Mouse (Mus musculus): ENCODE data around the gene Tbc1d2. TPM values are rescaled to one million over a fixed set of nuclear protein-coding genes. Genes with fewer than 3 reads are reported as not detected.
"Not testable (repeated sequence)": the region's sequence is repeated elsewhere in the genome, so short reads cannot be mapped to it uniquely, and the experiment has no call there.

Tbc1d2 gene
- polyA plus RNA-seq, 1 experiment from 2014 or later = 3.5 TPM

DNA sequence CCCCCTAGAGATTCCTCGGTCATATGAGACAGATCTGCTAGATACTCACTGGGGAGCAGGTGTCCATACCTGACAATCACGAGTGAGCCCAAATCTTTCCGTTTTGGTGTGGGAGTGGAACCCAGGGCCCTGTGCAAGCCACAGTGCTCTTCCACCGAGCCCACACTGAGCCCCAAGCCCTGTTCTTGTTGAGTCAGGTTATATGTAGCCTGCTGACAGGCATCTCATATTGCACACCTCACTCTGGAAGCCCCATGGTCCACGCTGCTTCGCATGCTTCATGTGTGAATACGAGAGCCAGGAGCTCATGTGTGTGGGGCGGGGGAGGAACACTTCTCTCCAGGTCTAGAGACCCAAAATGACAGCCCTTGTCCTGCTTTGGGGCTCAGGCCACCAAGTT is 60.9 kb downstream of the Tbc1d2 start:
- no peak overlapping the region for H3K4me3 ChIP-seq (ENCODE audit: low read depth, low read length)

GRCm38 (mm10) chr4:46586473-46586872 is 63.5 kb downstream of the Tbc1d2 start:
- Histone ChIP-seq H3K27me3 (ENCODE audit: insufficient read depth, low read length) (no peaks in the 10 kb centered on the region), H3K27ac (ENCODE audit: low read depth) (no peak overlapping the region), H3K4me3 (ENCODE audit: low read depth, low read length) (no peak overlapping the region), H3K9ac (no peak overlapping the region), H3K4me2 (no peak overlapping the region), H3K9me3 (ENCODE audit: low read depth, low read length) (no peaks in the 10 kb centered on the region), H3K36me3 (ENCODE audit: insufficient read depth) (no peaks in the 10 kb centered on the region), H3K4me1 (ENCODE audit: insufficient read depth) (no peaks in the 10 kb centered on the region)
- DNase-seq (no peak), ATAC-seq (ENCODE audit: insufficient read depth) (no peak)
- TF ChIP-seq CTCF (IDR thresholded peaks at IDR 0.05; ENCODE audit: low read depth) = no peak
- 77% methylated on average over 4 of the region's 4 CpGs for WGBS

More for the DNA sequence above, 60.9 kb downstream of the Tbc1d2 start:
- WGBS = 81% methylated on average over 8 of the region's 8 CpGs
- H3K9me3 ChIP-seq (ENCODE audit: low read depth, low read length) = no peaks in the 10 kb centered on the region
- no peak overlapping the region for H3K4me2 ChIP-seq
- H3K36me3 ChIP-seq (ENCODE audit: insufficient read depth) = no peaks in the 10 kb centered on the region
- no peak for DNase-seq
- H3K27me3 ChIP-seq (ENCODE audit: insufficient read depth, low read length) = no peaks in the 10 kb centered on the region
- H3K27ac ChIP-seq (ENCODE audit: low read depth) = no peak overlapping the region
- no peak for TF ChIP-seq CTCF (IDR thresholded peaks at IDR 0.05; ENCODE audit: low read depth)
- ATAC-seq (ENCODE audit: insufficient read depth) = no peak
- no peak overlapping the region for H3K9ac ChIP-seq
- no peaks in the 10 kb centered on the region for H3K4me1 ChIP-seq (ENCODE audit: insufficient read depth)

DNA sequence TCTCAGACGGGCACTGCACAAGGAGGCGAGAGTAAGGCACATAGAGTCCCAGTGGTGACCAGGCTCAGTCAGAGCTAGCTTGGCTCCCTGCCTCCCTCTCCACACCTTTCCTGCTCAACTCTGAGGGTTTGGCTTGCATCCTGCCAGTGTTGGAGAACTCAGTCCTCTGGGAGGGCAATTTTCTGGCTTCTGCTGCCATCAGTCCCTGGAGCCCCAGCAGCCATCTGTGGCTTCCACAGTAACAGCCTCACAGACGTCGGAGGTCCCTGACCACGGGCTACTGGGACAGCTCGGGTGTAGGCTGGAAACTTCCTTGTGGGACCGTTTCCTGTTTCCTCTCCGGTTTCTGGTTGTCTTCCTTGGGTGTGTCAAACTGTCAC is 64.2 kb downstream of the Tbc1d2 start:
- Histone ChIP-seq H3K27ac (ENCODE audit: low read depth) (no peak overlapping the region), H3K4me2 (no peak overlapping the region), H3K9me3 (ENCODE audit: low read depth, low read length) (no peaks in the 10 kb centered on the region), H3K36me3 (ENCODE audit: insufficient read depth) (no peaks in the 10 kb centered on the region), H3K4me1 (ENCODE audit: insufficient read depth) (no peaks in the 10 kb centered on the region), H3K4me3 (ENCODE audit: low read depth, low read length) (no peak overlapping the region), H3K9ac (no peak overlapping the region), H3K27me3 (ENCODE audit: insufficient read depth, low read length) (no peaks in the 10 kb centered on the region)
- no peak for ATAC-seq (ENCODE audit: insufficient read depth)
- no peak for TF ChIP-seq CTCF (IDR thresholded peaks at IDR 0.05; ENCODE audit: low read depth)
- no peak for DNase-seq
- 60% methylated on average over 8 of the region's 8 CpGs for WGBS

GRCm38 (mm10) chr4:46585041-46585810 is 64.8 kb downstream of the Tbc1d2 start:
- no peak overlapping the region for H3K4me2 ChIP-seq
- WGBS = 61% methylated on average over 13 of the region's 13 CpGs

DNA sequence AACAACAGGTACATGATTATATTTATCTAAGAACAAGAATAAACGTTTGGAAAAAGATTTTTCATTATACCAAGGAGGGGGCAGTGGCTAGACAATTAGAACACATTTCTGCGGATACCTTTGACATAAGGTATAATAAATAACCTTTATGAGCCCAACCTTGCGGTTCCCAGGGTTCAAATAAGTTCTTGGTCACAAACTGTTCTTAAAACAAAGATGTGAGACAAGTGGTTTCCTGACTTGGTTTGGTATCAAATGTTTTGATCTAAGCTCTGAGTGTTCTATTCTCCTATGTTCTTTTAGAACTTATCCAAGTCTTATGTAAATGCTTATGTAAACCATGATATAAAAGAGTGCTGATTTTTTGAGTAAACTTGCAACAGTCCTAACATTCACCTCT is 65.5 kb downstream of the Tbc1d2 start:
- not testable (repeated sequence) for ATAC-seq (ENCODE audit: insufficient read depth)
- 59% methylated on average over 3 of the region's 3 CpGs for WGBS

More at GRCm38 (mm10) chr4:46585041-46585810, 64.8 kb downstream of the Tbc1d2 start:
- TF ChIP-seq CTCF (IDR thresholded peaks at IDR 0.05; ENCODE audit: low read depth) = no peak
- Histone ChIP-seq H3K27me3 (ENCODE audit: insufficient read depth, low read length) (no peaks in the 10 kb centered on the region), H3K36me3 (ENCODE audit: insufficient read depth) (no peaks in the 10 kb centered on the region), H3K9ac (no peak overlapping the region), H3K27ac (ENCODE audit: low read depth) (no peak overlapping the region), H3K9me3 (ENCODE audit: low read depth, low read length) (no peaks in the 10 kb centered on the region), H3K4me1 (ENCODE audit: insufficient read depth) (no peaks in the 10 kb centered on the region), H3K4me3 (ENCODE audit: low read depth, low read length) (no peak overlapping the region)
- ATAC-seq (ENCODE audit: insufficient read depth) (no peak), DNase-seq (no peak)

DNA sequence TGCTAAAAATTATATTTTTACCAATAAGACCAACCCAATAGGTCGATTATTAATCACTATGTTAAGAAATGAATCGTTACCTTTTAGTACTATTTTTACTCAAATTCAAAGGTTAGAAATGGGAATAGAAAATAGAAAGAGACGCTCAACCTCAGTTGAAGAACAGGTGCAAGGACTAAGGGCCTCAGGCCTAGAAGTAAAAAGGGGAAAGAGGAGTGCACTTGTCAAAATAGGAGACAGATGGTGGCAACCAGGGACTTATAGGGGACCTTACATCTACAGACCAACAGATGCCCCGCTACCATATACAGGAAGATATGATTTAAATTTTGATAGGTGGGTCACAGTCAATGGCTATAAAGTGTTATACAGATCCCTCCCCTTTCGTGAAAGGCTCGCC is 65.9 kb downstream of the Tbc1d2 start:
- not testable (repeated sequence) for H3K4me1 ChIP-seq (ENCODE audit: insufficient read depth); H3K36me3 ChIP-seq (ENCODE audit: insufficient read depth); H3K27ac ChIP-seq (ENCODE audit: low read depth); ATAC-seq (ENCODE audit: insufficient read depth); H3K9ac ChIP-seq; H3K9me3 ChIP-seq (ENCODE audit: low read depth, low read length); DNase-seq; H3K4me2 ChIP-seq; H3K27me3 ChIP-seq (ENCODE audit: insufficient read depth, low read length); H3K4me3 ChIP-seq (ENCODE audit: low read depth, low read length)
- 90% methylated on average over 2 of the region's 6 CpGs for WGBS

More for the DNA sequence above, 65.5 kb downstream of the Tbc1d2 start:
- H3K27me3 ChIP-seq (ENCODE audit: insufficient read depth, low read length); H3K4me1 ChIP-seq (ENCODE audit: insufficient read depth); H3K4me2 ChIP-seq; H3K9ac ChIP-seq; H3K9me3 ChIP-seq (ENCODE audit: low read depth, low read length); H3K27ac ChIP-seq (ENCODE audit: low read depth); H3K36me3 ChIP-seq (ENCODE audit: insufficient read depth); H3K4me3 ChIP-seq (ENCODE audit: low read depth, low read length); DNase-seq: not testable (repeated sequence)

DNA sequence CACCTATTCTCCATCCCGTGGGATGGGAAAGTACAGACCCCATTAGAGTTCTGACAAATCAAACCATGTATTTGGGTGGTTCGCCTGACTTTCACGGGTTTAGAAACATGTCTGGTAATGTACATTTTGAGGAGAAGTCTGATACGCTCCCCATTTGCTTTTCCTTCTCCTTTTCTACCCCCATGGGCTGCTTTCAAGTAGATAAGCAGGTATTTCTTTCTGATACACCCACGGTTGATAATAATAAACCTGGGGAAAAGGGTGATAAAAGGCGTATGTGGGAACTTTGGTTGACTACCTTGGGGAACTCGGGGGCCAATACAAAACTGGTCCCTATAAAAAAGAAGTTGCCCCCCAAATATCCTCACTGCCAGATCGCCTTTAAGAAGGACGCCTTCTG is 68.0 kb downstream of the Tbc1d2 start:
- not testable (repeated sequence) for H3K4me1 ChIP-seq (ENCODE audit: insufficient read depth); H3K27ac ChIP-seq (ENCODE audit: low read depth); H3K36me3 ChIP-seq (ENCODE audit: insufficient read depth); H3K27me3 ChIP-seq (ENCODE audit: insufficient read depth, low read length); H3K4me3 ChIP-seq (ENCODE audit: low read depth, low read length); H3K9ac ChIP-seq; ATAC-seq (ENCODE audit: insufficient read depth); H3K4me2 ChIP-seq; DNase-seq; H3K9me3 ChIP-seq (ENCODE audit: low read depth, low read length)
- WGBS = 78% methylated on average over 9 of the region's 9 CpGs

DNA sequence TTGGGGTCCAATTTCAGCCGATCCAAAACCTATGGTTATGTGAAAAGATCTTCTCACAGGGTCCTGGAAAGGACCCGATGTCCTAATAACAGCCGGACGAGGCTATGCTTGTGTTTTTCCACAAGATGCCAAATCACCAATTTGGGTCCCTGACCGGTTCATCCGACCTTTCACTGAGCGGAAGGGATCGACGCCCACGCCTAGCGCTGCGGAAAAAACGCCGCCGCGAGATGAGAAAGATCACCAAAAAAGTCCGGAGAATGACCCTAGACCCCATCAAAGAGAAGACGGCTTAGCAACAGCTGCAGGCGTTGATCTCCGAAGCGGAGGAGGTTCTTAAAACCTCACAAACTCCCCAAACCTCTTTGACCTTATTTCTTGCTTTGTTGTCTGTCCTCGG is 68.4 kb downstream of the Tbc1d2 start:
- not testable (repeated sequence) for H3K36me3 ChIP-seq (ENCODE audit: insufficient read depth)

GRCm38 (mm10) chr4:46580799-46581243 is 69.2 kb downstream of the Tbc1d2 start:
- DNase-seq; H3K4me3 ChIP-seq (ENCODE audit: low read depth, low read length); H3K36me3 ChIP-seq (ENCODE audit: insufficient read depth); H3K9me3 ChIP-seq (ENCODE audit: low read depth, low read length); H3K4me1 ChIP-seq (ENCODE audit: insufficient read depth); H3K9ac ChIP-seq; H3K4me2 ChIP-seq; H3K27me3 ChIP-seq (ENCODE audit: insufficient read depth, low read length); H3K27ac ChIP-seq (ENCODE audit: low read depth); ATAC-seq (ENCODE audit: insufficient read depth): not testable (repeated sequence)
- 89% methylated on average over 15 of the region's 15 CpGs for WGBS

More for the DNA sequence above, 68.4 kb downstream of the Tbc1d2 start:
- not testable (repeated sequence) for H3K4me2 ChIP-seq; H3K9ac ChIP-seq; H3K27me3 ChIP-seq (ENCODE audit: insufficient read depth, low read length); DNase-seq; H3K27ac ChIP-seq (ENCODE audit: low read depth); H3K4me1 ChIP-seq (ENCODE audit: insufficient read depth); H3K4me3 ChIP-seq (ENCODE audit: low read depth, low read length); ATAC-seq (ENCODE audit: insufficient read depth); H3K9me3 ChIP-seq (ENCODE audit: low read depth, low read length)
- WGBS = 93% methylated on average over 22 of the region's 22 CpGs

DNA sequence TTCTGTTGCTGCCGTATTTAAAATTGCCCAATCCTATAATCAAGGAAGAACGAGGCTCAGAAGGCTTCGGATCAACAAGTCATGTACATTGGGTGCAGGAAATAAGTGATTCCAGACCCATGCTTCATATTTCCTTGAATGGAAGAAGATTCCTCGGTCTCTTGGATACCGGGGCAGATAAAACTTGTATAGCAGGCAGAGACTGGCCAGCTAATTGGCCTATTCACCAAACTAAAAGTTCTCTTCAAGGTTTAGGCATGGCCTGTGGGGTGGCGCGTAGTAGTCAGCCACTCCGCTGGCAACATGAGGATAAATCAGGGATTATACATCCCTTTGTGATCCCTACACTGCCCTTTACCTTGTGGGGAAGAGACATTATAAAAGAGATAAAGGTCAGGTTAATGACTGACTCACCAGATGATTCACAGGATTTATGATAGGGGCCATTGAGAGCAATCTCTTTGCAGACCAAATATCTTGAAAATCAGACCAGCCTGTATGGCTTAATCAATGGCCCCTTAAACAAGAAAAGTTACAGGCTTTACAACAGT is 71.1 kb downstream of the Tbc1d2 start:
- H3K4me1 ChIP-seq (ENCODE audit: insufficient read depth); ATAC-seq (ENCODE audit: insufficient read depth): not testable (repeated sequence)
- WGBS = 88% methylated on average over 8 of the region's 8 CpGs

More for the DNA sequence above, 71.1 kb downstream of the Tbc1d2 start:
- H3K9ac ChIP-seq; H3K9me3 ChIP-seq (ENCODE audit: low read depth, low read length); H3K27ac ChIP-seq (ENCODE audit: low read depth); H3K4me3 ChIP-seq (ENCODE audit: low read depth, low read length); H3K27me3 ChIP-seq (ENCODE audit: insufficient read depth, low read length); DNase-seq; H3K4me2 ChIP-seq; H3K36me3 ChIP-seq (ENCODE audit: insufficient read depth): not testable (repeated sequence)

Data from lung, embryonic 14.5 days (tissue).